Mouse (Mus musculus): Measurements from ENCODE around the gene Fbxw5. TPM values are rescaled to one million over a fixed set of nuclear protein-coding genes. Genes with fewer than 3 reads are reported as not detected.
"Not testable (repeated sequence)": the region's sequence is repeated elsewhere in the genome, so short reads cannot be mapped to it uniquely, and the experiment has no call there.

Gene Fbxw5
- polyA plus RNA-seq, 1 experiment from 2014 or later = 83.3 TPM

DNA sequence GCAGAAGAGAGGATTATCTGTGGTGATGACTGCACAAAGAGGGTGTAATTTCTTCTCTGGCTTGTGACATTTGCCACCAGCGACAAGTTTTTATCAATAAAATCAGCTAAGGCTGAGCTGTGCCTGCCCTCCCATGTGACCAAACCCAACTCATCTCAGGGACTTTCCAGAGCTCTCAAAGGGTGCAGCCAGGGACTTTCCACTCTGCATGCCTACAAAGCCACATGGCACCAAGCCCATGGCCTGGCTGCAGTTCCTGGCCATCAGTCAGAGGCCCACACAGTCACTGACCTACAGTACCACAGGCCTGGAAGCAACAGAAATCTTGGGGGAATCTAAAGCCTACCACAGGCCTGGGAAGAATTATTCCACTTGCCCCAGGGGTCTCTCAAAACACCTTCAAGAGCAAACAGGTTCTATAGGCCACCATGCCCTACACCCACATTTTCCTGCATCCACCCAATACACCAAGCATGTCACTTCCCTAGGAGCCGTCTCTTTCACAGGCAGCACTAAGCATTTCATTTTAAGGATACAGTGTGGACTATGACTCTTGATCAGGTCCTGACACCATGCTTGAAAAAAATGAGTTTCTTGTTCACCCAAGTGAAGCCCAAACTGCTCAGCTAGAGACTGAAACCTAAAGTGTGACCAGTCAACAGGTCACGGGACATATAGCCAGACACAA is 33.8 kb downstream of the Fbxw5 start:
- no peak overlapping the region for H3K4me3 ChIP-seq
- H3K9me3 ChIP-seq (replicated peaks) = no peaks in the 10 kb centered on the region
- no peak overlapping the region for H3K4me2 ChIP-seq
- 75% methylated on average over 3 of the region's 3 CpGs for WGBS
- H3K36me3 ChIP-seq = peaks cover 85% of the 10 kb centered on the region
- no peak overlapping the region for H3K9ac ChIP-seq
- no peaks in the 10 kb centered on the region for H3K4me1 ChIP-seq (replicated peaks)
- ATAC-seq (ENCODE audit: insufficient number of reproducible peaks, low FRiP score) = no peak
- no peak overlapping the region for H3K27ac ChIP-seq (ENCODE audit: poor library complexity, severe bottlenecking)
- no peaks in the 10 kb centered on the region for H3K27me3 ChIP-seq (replicated peaks)

DNA sequence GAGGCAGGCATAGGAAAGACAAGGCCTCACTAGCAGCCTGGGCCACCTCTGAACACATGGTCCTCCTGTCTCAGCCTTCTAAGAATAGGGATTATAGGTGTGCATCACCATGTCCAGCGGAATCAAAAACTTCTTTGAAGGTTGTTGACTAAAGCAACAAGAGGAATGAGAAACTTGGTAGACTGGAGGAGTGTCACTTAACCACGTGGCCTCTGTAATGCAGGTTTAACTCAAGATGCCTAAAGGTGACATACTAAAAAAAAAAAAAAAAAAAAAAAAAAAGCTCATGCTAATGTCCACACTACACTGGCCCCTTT is 34.3 kb downstream of the Fbxw5 start:
- WGBS = 93% methylated on average over 2 of the region's 2 CpGs
- no peak overlapping the region for H3K4me3 ChIP-seq
- H3K36me3 ChIP-seq = peaks cover 80% of the 10 kb centered on the region
- H3K9ac ChIP-seq = no peak overlapping the region
- no peak overlapping the region for H3K27ac ChIP-seq (ENCODE audit: poor library complexity, severe bottlenecking)
- no peak for ATAC-seq (ENCODE audit: insufficient number of reproducible peaks, low FRiP score)
- no peaks in the 10 kb centered on the region for H3K27me3 ChIP-seq (replicated peaks)
- H3K4me2 ChIP-seq = no peak overlapping the region
- no peaks in the 10 kb centered on the region for H3K9me3 ChIP-seq (replicated peaks)
- H3K4me1 ChIP-seq (replicated peaks) = no peaks in the 10 kb centered on the region

DNA sequence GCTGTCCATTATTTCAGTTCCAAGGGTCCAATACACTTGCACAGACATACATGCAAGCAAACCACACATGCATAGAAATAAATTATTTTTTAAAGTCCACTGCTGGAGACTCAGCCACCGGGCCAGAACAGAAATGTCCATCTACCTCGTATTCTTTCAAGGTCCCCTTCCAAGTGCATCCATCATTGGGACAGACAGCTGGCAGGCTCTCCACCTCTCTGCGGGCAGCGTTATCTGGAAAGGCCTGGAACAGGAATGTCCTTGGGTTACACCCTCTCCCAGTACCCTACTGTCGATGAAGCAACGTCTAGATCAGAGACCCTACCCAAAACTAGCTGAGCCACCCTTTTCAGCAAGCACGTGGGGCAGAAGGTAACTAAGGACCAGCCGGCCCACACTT is 36.0 kb downstream of the Fbxw5 start:
- H3K9ac ChIP-seq = no peak overlapping the region
- no peaks in the 10 kb centered on the region for H3K9me3 ChIP-seq (replicated peaks)
- no peak overlapping the region for H3K4me2 ChIP-seq
- ATAC-seq (ENCODE audit: insufficient number of reproducible peaks, low FRiP score) = no peak
- H3K36me3 ChIP-seq = peaks cover 66% of the 10 kb centered on the region
- no peak overlapping the region for H3K4me3 ChIP-seq
- peaks cover under 1% of the 10 kb centered on the region; the same call in 1 of the 2 replicates for H3K4me1 ChIP-seq (replicated peaks)
- no peak overlapping the region for H3K27ac ChIP-seq (ENCODE audit: poor library complexity, severe bottlenecking)
- H3K27me3 ChIP-seq (replicated peaks) = no peaks in the 10 kb centered on the region
- 62% methylated on average over 8 of the region's 8 CpGs for WGBS

DNA sequence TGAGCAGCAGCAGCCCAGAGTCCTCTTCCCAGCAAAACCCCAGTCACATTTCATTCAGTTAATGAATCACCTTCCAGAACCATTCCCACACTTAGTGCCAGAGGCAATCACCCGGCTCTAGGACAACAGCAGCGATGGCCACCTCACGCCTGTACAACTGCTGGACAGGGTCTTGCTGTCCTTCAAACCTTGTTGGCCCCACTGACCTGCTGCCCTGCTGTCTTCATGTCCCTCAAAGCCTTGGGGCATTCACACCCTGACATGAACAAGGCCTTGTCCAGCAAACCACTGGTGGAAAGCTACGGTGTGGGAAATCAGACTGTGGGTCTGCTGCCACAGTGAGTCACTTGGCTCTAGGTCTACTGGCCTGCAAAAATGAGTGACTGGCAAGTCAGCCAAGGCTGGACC is 40.0 kb downstream of the Fbxw5 start:
- Histone ChIP-seq H3K27ac (ENCODE audit: poor library complexity, severe bottlenecking) (no peak overlapping the region), H3K4me3 (no peak overlapping the region), H3K36me3 (peaks cover 40% of the 10 kb centered on the region), H3K27me3 (replicated peaks) (no peaks in the 10 kb centered on the region), H3K4me2 (no peak overlapping the region), H3K9ac (no peak overlapping the region), H3K4me1 (replicated peaks) (peaks cover 19% of the 10 kb centered on the region), H3K9me3 (replicated peaks) (no peaks in the 10 kb centered on the region)
- WGBS = 96% methylated on average over 4 of the region's 4 CpGs
- no peak for ATAC-seq (ENCODE audit: insufficient number of reproducible peaks, low FRiP score)

DNA sequence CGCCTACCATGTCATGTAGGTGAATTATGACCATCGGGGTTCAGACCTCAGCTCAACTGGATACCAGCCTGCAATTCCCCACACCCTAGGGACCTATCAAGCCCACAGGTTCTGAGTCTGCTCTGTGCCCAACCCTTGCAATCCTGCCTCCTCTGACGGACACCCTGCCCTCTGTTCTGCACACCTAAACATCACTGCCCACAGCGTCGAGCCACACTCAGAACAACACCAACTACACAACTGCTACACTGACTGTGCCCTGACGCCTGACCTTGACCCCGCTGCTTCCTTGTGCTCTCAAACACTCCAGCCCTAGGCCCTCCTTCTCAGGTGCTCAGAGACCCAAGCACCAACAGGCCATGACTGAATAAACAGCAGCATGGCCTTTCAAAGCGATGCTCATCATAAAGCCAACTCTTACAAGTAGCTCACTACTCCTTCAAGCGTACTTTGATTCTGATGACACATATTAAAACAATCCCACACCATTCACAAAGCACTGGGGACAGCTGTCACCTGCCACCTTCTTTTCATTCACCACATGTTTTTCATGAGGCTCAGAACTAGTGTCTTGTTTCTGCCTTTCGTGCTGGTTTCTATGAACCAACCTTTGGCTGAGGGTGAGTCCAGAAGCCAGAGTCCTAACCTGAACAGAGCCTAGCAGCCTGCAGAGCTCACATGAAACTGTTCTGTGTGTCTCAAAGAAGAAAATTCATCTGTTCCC is 41.3 kb downstream of the Fbxw5 start:
- no peaks in the 10 kb centered on the region for H3K9me3 ChIP-seq (replicated peaks)
- H3K36me3 ChIP-seq = peaks cover 28% of the 10 kb centered on the region
- peaks cover 25% of the 10 kb centered on the region for H3K4me1 ChIP-seq (replicated peaks)
- H3K27ac ChIP-seq (ENCODE audit: poor library complexity, severe bottlenecking) = no peak overlapping the region
- WGBS = 87% methylated on average over 10 of the region's 10 CpGs
- H3K4me2 ChIP-seq = no peak overlapping the region
- H3K4me3 ChIP-seq = no peak overlapping the region
- no peaks in the 10 kb centered on the region for H3K27me3 ChIP-seq (replicated peaks)
- ATAC-seq (ENCODE audit: insufficient number of reproducible peaks, low FRiP score) = no peak
- no peak overlapping the region for H3K9ac ChIP-seq

DNA sequence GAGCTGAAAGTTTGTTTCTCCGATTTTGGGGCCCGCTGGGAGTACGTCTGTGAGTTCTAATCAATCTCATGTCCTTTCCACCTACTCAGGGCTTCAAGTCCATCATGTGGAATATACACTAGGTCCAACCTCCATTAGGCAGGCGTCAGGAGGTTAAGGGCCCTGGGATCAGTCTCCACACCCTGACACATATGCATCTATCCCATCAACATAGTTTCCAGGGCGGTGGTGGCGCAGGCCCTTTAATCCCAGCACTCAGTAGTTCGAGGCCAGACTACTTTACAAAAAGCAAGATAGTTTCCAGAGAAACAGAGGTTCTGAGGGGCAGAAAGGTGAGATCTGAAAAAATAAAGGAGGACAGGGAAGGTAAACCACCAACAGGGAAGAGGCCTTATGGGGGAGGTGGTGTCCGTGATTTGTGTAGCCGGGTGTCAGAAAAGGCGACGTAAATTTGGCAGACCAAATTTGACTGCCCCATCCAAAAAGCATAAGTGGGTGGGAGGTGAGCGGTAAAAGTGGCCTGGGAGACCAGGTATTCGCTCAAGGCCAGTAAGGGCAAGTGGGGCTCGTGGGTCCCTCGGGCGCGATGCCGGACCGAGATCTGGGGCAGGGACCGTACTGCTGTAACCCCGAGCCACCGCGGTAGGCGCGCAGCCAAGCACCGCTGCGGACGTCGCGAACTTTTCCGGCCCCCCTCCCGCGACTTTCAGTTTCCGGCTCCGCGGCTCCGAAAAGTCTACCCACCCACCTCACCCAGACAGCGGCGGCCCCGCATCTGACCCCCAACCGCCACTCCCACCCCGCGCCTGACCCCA is 45.7 kb downstream of the Fbxw5 start:
- no peaks in the 10 kb centered on the region for H3K27me3 ChIP-seq (replicated peaks)
- ATAC-seq (ENCODE audit: insufficient number of reproducible peaks, low FRiP score) = peak; percentile 78
- WGBS = 7% methylated on average over 40 of the region's 43 CpGs

DNA sequence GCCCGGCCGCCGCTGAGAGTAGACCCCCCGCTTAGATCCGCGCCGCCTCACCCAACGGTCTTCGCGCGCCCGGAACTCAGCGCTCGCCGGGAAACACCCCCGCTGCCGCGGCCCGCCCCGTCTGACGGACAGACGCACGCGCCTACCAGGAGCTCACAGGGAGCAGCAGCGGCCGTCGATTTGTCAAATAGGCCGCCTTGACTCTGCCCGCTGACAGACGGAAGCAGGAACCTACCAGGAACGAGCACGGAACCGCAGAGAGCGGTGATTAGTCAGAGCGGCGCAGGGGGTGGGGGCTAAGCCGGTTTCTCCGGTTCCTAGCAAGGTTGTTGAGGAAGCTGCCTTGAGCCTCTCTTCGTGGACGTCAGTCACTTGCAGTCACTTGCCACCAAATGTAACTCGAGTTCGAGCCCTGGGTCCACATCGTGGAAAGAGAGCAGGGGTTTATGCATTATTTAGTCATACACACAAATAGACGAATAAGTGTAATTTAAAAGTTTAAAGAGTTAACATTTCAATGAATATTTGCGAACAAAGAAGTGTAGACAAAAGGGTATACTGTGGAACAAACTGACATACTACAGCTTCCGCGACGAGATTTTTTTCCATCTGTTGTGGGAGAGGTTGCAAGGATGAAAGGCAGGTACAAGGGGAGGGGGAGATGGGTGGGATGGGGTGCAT is 46.4 kb downstream of the Fbxw5 start, which contains the start of gene Traf2:
Traf2 (minus strand) TSS at position 130 of the 681 bp plus-strand sequence.
- H3K4me1 ChIP-seq (replicated peaks) = peaks cover 20% of the 10 kb centered on the region
- 3% methylated on average over 47 of the region's 48 CpGs for WGBS
- no peaks in the 10 kb centered on the region for H3K27me3 ChIP-seq (replicated peaks)
- peak within 1 kb of the TSS; percentile 89 for H3K9ac ChIP-seq
- peak within 1 kb of the TSS; percentile 67 for H3K27ac ChIP-seq (ENCODE audit: poor library complexity, severe bottlenecking)
- peak within 1 kb of the TSS; percentile 88 for H3K4me2 ChIP-seq
- no peaks in the 10 kb centered on the region for H3K9me3 ChIP-seq (replicated peaks)
- peak within 1 kb of the TSS; percentile 76 for H3K4me3 ChIP-seq
- peaks cover 6% of the 10 kb centered on the region; the same call in 1 of the 2 replicates for H3K36me3 ChIP-seq
- ATAC-seq (ENCODE audit: insufficient number of reproducible peaks, low FRiP score) = peak; percentile 99

More for the DNA sequence above, 45.7 kb downstream of the Fbxw5 start:
- peak overlapping the region; percentile 89 for H3K9ac ChIP-seq
- no peaks in the 10 kb centered on the region for H3K9me3 ChIP-seq (replicated peaks)
- peak overlapping the region; percentile 67 for H3K27ac ChIP-seq (ENCODE audit: poor library complexity, severe bottlenecking)
- H3K4me2 ChIP-seq = peak overlapping the region; percentile 88
- H3K4me1 ChIP-seq (replicated peaks) = peaks cover 25% of the 10 kb centered on the region
- peak overlapping the region; percentile 76 for H3K4me3 ChIP-seq
- H3K36me3 ChIP-seq = peaks cover 6% of the 10 kb centered on the region; the same call in 1 of the 2 replicates

DNA sequence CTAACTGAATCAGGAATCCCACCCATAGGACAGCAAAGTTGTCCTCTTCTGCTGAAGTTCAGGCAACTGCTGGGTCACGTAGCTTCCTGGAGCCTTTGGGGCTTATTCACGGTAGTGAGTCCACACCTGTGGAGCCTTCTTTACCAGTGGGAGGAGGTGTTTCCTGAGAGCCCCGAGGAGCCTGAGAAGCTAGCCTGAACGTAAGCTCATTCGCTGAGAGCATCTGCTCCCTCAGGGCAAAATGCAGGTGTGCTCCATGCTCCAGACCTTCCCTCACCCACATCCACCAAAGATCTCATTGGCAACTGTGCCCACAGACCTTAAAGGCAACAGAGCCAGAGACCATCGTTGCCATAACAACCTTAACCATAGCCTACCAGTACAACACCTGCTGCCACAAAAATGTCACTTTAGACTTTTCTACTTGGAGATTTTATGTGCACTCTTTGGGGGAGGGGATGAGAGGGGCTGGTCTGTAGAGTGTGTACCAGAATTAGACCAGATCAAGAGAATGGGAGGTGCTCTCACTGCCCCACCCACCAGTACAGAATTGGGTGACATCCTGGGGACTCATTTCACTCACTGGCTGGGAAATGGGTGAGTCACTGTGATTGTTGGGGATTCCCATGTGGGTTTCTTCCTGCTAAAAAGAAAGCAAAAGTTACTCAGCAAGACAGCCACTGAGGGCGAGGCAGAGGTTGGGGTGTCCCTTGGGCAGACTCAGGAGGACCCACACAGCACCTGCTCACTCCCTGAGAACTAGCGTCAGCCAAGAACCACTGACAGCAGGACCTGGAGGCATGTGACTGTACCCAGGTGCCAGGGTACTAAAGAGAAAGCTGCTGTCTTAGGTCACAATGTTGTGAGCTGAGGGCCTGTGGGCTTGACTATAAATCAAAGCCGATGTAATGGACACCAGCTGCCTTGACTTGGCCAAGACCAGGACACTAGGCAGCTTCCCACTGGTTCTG is 48.8 kb downstream of the Fbxw5 start:
- Histone ChIP-seq H3K9me3 (replicated peaks) (no peaks in the 10 kb centered on the region), H3K27ac (ENCODE audit: poor library complexity, severe bottlenecking) (no peak overlapping the region), H3K4me2 (no peak overlapping the region), H3K4me1 (replicated peaks) (peaks cover 14% of the 10 kb centered on the region), H3K9ac (no peak overlapping the region), H3K36me3 (peaks cover 6% of the 10 kb centered on the region; the same call in 1 of the 2 replicates), H3K27me3 (replicated peaks) (no peaks in the 10 kb centered on the region), H3K4me3 (no peak overlapping the region)
- WGBS = 66% methylated on average over 9 of the region's 9 CpGs
- no peak for ATAC-seq (ENCODE audit: insufficient number of reproducible peaks, low FRiP score)

DNA sequence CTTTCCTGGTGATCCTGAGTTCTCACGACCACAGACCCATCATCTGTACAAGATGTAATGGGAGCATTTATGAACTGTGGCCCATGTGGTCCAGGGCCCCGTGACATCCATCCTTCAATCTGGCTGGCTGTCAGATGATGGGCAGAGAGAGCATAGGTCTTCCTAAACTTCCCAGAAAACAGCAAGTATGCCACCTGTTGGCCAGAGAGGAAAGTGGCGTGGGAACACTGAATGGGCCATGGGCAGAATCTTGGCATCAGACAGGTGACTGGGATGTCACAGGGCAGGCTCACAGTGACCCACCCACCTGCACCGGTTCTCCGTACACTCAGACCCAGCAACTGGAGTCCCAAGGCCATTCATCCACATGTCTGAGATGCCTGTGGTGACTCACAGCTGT is 50.6 kb downstream of the Fbxw5 start:
- Histone ChIP-seq H3K36me3 (no peaks in the 10 kb centered on the region), H3K9me3 (replicated peaks) (no peaks in the 10 kb centered on the region), H3K27me3 (replicated peaks) (no peaks in the 10 kb centered on the region), H3K9ac (no peak overlapping the region), H3K4me3 (no peak overlapping the region), H3K27ac (ENCODE audit: poor library complexity, severe bottlenecking) (no peak overlapping the region), H3K4me2 (no peak overlapping the region), H3K4me1 (replicated peaks) (no peaks in the 10 kb centered on the region)
- 28% methylated on average over 5 of the region's 5 CpGs for WGBS
- no peak for ATAC-seq (ENCODE audit: insufficient number of reproducible peaks, low FRiP score)

DNA sequence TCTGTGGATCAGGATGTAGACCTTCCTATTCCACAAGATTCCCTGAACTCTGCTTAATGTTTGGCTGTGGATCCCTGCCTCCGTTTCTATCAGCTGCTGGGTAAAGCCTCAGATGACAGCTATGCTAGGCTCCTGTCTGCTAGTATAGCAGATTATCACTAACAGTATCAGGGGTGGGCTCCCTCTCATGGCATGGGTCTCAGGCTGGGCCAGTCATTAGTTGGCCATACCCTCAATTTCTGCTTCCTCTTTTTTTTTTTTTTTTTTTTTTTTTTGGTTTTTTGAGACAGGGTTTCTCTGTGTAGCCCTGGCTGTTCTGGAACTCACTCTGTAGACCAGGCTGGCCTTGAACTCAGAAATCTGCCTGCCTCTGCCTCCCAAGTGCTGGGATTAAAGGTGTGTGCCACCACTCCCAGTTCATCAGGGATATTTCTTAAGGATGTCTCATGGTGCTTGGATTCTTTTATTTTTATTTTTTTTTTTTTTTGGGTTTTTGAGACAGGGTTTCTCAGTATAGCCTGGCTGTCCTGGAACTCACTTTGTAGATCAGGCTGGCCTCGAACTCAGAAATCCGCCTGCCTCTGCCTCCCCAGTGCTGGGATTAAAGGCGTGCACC is 52.7 kb downstream of the Fbxw5 start:
- WGBS = 80% methylated on average over 4 of the region's 4 CpGs
- not testable (repeated sequence) for H3K4me1 ChIP-seq (replicated peaks)

More for the DNA sequence above, 52.7 kb downstream of the Fbxw5 start:
- not testable (repeated sequence) for H3K27me3 ChIP-seq (replicated peaks); H3K4me3 ChIP-seq; H3K36me3 ChIP-seq; H3K4me2 ChIP-seq; H3K9ac ChIP-seq; H3K9me3 ChIP-seq (replicated peaks); H3K27ac ChIP-seq (ENCODE audit: poor library complexity, severe bottlenecking); ATAC-seq (ENCODE audit: insufficient number of reproducible peaks, low FRiP score)
